Mouse (Mus musculus): Measurements from ENCODE around the gene Cetn2.

DNA sequence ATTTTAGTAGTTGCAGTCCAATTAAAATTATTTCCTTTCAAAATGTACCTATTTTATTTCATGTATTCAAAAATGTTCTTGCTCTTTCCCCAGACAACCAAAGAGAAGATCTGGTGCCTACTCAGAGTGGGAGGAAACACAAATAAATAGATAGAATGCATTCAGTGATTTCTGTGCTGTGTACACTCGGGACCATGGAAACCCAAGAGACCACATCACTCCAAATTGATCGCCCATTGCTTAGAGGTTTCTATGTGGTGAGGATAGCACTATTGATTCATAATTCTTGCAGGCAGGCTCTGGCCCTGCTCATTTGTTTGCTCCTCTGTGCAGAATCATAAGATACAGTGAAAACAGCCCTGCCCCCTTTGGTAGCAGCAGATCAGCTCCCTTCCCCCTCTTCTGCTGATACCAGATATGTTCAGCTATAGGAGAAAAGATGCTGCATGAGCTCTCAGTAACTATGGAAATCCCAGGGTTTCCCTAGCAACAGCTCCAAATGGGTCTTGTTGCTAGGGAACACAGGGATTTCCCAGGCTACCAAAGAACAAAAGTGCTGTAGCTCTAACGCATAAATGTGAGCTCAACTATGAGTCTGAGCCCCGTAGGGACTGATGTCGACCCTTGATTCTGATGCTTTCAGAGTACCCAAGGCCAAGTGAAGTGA, 22.7 kb downstream of the Cetn2 start:
- TF ChIP-seq CTCF (IDR thresholded peaks at IDR 0.05; ENCODE audit: extremely low read depth, insufficient read depth, insufficient read length, insufficient replicate concordance): no peak
- no peak for TF ChIP-seq POLR2A (IDR thresholded peaks at IDR 0.05; ENCODE audit: low read depth, low read length)

Data from spleen, adult 2 months (tissue).